Mouse (Mus musculus): ENCODE measurements around the gene Fam107a. TPM values are rescaled to one million over a fixed set of nuclear protein-coding genes. Genes with fewer than 3 reads are reported as not detected.

Gene Fam107a
- polyA plus RNA-seq, 1 experiment, result 4.5 TPM

- no peaks in the 10 kb centered on the region for H3K27me3 ChIP-seq (ENCODE audit: control insufficient read depth, insufficient read depth, insufficient read length)
- TF ChIP-seq MYOD1 (IDR thresholded peaks at IDR 0.05; ENCODE audit: control insufficient read depth in 1 of 3, insufficient read length in 2 of 3, low read depth in 2 of 3) (no peak), CEBPB (IDR thresholded peaks at IDR 0.05; ENCODE audit: insufficient read depth, poor library complexity, severe bottlenecking) (no peak), POLR2A (IDR thresholded peaks at IDR 0.05; ENCODE audit: insufficient read length, low read depth) (no peak), TCF12 (IDR thresholded peaks at IDR 0.05; ENCODE audit: insufficient read depth, poor library complexity, severe bottlenecking) (no peak), TCF3 (IDR thresholded peaks at IDR 0.05; ENCODE audit: insufficient read length, low read depth) (no peak), E2F4 (IDR thresholded peaks at IDR 0.05; ENCODE audit: insufficient read depth) (no peak), POLR2AphosphoS2 (IDR thresholded peaks at IDR 0.05; ENCODE audit: insufficient read length, low read depth) (no peak), REST (IDR thresholded peaks at IDR 0.05; ENCODE audit: insufficient read depth, insufficient read length) (no peak), SRF (IDR thresholded peaks at IDR 0.05; ENCODE audit: control insufficient read depth, insufficient read length, low read depth) (no peak), USF1 (IDR thresholded peaks at IDR 0.05; ENCODE audit: low read depth) (no peak), MYOG (IDR thresholded peaks at IDR 0.05; ENCODE audit: control insufficient read depth in 1 of 3, insufficient read depth in 1 of 3, insufficient read length in 2 of 3, low read depth in 2 of 3) (no peak), MAX (IDR thresholded peaks at IDR 0.05; ENCODE audit: low read depth) (no peak)
- no peaks in the 10 kb centered on the region for H3K79me2 ChIP-seq (ENCODE audit: control insufficient read depth, insufficient read depth)
- H3K36me3 ChIP-seq (ENCODE audit: control insufficient read depth, insufficient read depth), result no peaks in the 10 kb centered on the region
- no peak overlapping the region for H3K4me3 ChIP-seq
- H3K4me2 ChIP-seq (ENCODE audit: low read depth), result no peak overlapping the region
- no peak overlapping the region for H3ac ChIP-seq (ENCODE audit: control insufficient read depth, insufficient read length)
These were observed 31.1 kb upstream of the Fam107a start for GRCm38 (mm10) chr14:8348927-8349326.

GRCm38 (mm10) chr14:8346255-8346997 is 28.6 kb upstream of the Fam107a start:
- Histone ChIP-seq H3K79me2 (ENCODE audit: control insufficient read depth, insufficient read depth) (no peaks in the 10 kb centered on the region), H3K4me2 (ENCODE audit: low read depth) (no peak overlapping the region), H3K27me3 (ENCODE audit: control insufficient read depth, insufficient read depth, insufficient read length) (no peaks in the 10 kb centered on the region), H3K4me3 (no peak overlapping the region), H3K36me3 (ENCODE audit: control insufficient read depth, insufficient read depth) (no peaks in the 10 kb centered on the region), H3ac (ENCODE audit: control insufficient read depth, insufficient read length) (no peak overlapping the region)
- TF ChIP-seq USF1 (IDR thresholded peaks at IDR 0.05; ENCODE audit: low read depth) (no peak), REST (IDR thresholded peaks at IDR 0.05; ENCODE audit: insufficient read depth, insufficient read length) (no peak), POLR2AphosphoS2 (IDR thresholded peaks at IDR 0.05; ENCODE audit: insufficient read length, low read depth) (no peak), CEBPB (IDR thresholded peaks at IDR 0.05; ENCODE audit: insufficient read depth, poor library complexity, severe bottlenecking) (no peak), TCF12 (IDR thresholded peaks at IDR 0.05; ENCODE audit: insufficient read depth, poor library complexity, severe bottlenecking) (no peak), TCF3 (IDR thresholded peaks at IDR 0.05; ENCODE audit: insufficient read length, low read depth) (no peak), SRF (IDR thresholded peaks at IDR 0.05; ENCODE audit: control insufficient read depth, insufficient read length, low read depth) (no peak), E2F4 (IDR thresholded peaks at IDR 0.05; ENCODE audit: insufficient read depth) (no peak), MAX (IDR thresholded peaks at IDR 0.05; ENCODE audit: low read depth) (no peak), POLR2A (IDR thresholded peaks at IDR 0.05; ENCODE audit: insufficient read length, low read depth) (no peak), MYOD1 (IDR thresholded peaks at IDR 0.05; ENCODE audit: control insufficient read depth in 1 of 3, insufficient read length in 2 of 3, low read depth in 2 of 3) (no peak), MYOG (IDR thresholded peaks at IDR 0.05; ENCODE audit: control insufficient read depth in 1 of 3, insufficient read depth in 1 of 3, insufficient read length in 2 of 3, low read depth in 2 of 3) (no peak)

- H3ac ChIP-seq (ENCODE audit: control insufficient read depth, insufficient read length), result no peak overlapping the region
- H3K36me3 ChIP-seq (ENCODE audit: control insufficient read depth, insufficient read depth), result no peaks in the 10 kb centered on the region
- no peak for TF ChIP-seq CEBPB (IDR thresholded peaks at IDR 0.05; ENCODE audit: insufficient read depth, poor library complexity, severe bottlenecking)
- TF ChIP-seq POLR2A (IDR thresholded peaks at IDR 0.05; ENCODE audit: insufficient read length, low read depth), result no peak
- TF ChIP-seq MYOD1 (IDR thresholded peaks at IDR 0.05; ENCODE audit: control insufficient read depth in 1 of 3, insufficient read length in 2 of 3, low read depth in 2 of 3), result no peak
- no peak for TF ChIP-seq POLR2AphosphoS2 (IDR thresholded peaks at IDR 0.05; ENCODE audit: insufficient read length, low read depth)
- TF ChIP-seq TCF3 (IDR thresholded peaks at IDR 0.05; ENCODE audit: insufficient read length, low read depth), result no peak
- TF ChIP-seq SRF (IDR thresholded peaks at IDR 0.05; ENCODE audit: control insufficient read depth, insufficient read length, low read depth), result no peak
- no peak for TF ChIP-seq MYOG (IDR thresholded peaks at IDR 0.05; ENCODE audit: control insufficient read depth in 1 of 3, insufficient read depth in 1 of 3, insufficient read length in 2 of 3, low read depth in 2 of 3)
- TF ChIP-seq USF1 (IDR thresholded peaks at IDR 0.05; ENCODE audit: low read depth), result no peak
- TF ChIP-seq E2F4 (IDR thresholded peaks at IDR 0.05; ENCODE audit: insufficient read depth), result no peak
- no peak for TF ChIP-seq MAX (IDR thresholded peaks at IDR 0.05; ENCODE audit: low read depth)
- no peaks in the 10 kb centered on the region for H3K27me3 ChIP-seq (ENCODE audit: control insufficient read depth, insufficient read depth, insufficient read length)
- H3K4me3 ChIP-seq, result no peak overlapping the region
- H3K79me2 ChIP-seq (ENCODE audit: control insufficient read depth, insufficient read depth), result no peaks in the 10 kb centered on the region
- no peak overlapping the region for H3K4me2 ChIP-seq (ENCODE audit: low read depth)
These were observed 27.7 kb upstream of the Fam107a start for GRCm38 (mm10) chr14:8345566-8345965.

GRCm38 (mm10) chr14:8342509-8343106 is 24.8 kb upstream of the Fam107a start:
- Histone ChIP-seq H3K27me3 (ENCODE audit: control insufficient read depth, insufficient read depth, insufficient read length) (no peaks in the 10 kb centered on the region), H3K4me2 (ENCODE audit: low read depth) (no peak overlapping the region), H3K79me2 (ENCODE audit: control insufficient read depth, insufficient read depth) (no peaks in the 10 kb centered on the region), H3K36me3 (ENCODE audit: control insufficient read depth, insufficient read depth) (no peaks in the 10 kb centered on the region), H3ac (ENCODE audit: control insufficient read depth, insufficient read length) (no peak overlapping the region), H3K4me3 (no peak overlapping the region)
- TF ChIP-seq MYOD1 (IDR thresholded peaks at IDR 0.05; ENCODE audit: control insufficient read depth in 1 of 3, insufficient read length in 2 of 3, low read depth in 2 of 3) (no peak), USF1 (IDR thresholded peaks at IDR 0.05; ENCODE audit: low read depth) (no peak), POLR2A (IDR thresholded peaks at IDR 0.05; ENCODE audit: insufficient read length, low read depth) (no peak), POLR2AphosphoS2 (IDR thresholded peaks at IDR 0.05; ENCODE audit: insufficient read length, low read depth) (no peak), CEBPB (IDR thresholded peaks at IDR 0.05; ENCODE audit: insufficient read depth, poor library complexity, severe bottlenecking) (no peak), SRF (IDR thresholded peaks at IDR 0.05; ENCODE audit: control insufficient read depth, insufficient read length, low read depth) (no peak), TCF3 (IDR thresholded peaks at IDR 0.05; ENCODE audit: insufficient read length, low read depth) (no peak), E2F4 (IDR thresholded peaks at IDR 0.05; ENCODE audit: insufficient read depth) (no peak), REST (IDR thresholded peaks at IDR 0.05; ENCODE audit: insufficient read depth, insufficient read length) (no peak), TCF12 (IDR thresholded peaks at IDR 0.05; ENCODE audit: insufficient read depth, poor library complexity, severe bottlenecking) (no peak), MYOG (IDR thresholded peaks at IDR 0.05; ENCODE audit: control insufficient read depth in 1 of 3, insufficient read depth in 1 of 3, insufficient read length in 2 of 3, low read depth in 2 of 3) (no peak)

Data from myocyte (in vitro differentiated cells).